Mouse (Mus musculus) lung, adult 2 months (tissue): ENCODE data around the gene Limch1.

ENCODE experiments used
- CTCF ChIP-seq: fragments of 200-500 bp; IDR thresholded peaks from 2 replicates; pipeline ENCODE4 v1.5.1; 2011; ENCODE audit warnings: mild to moderate bottlenecking, low read length, control low read depth; ENCODE audit not compliant: insufficient read depth
- POLR2A ChIP-seq: fragments of 200-500 bp; IDR thresholded peaks from 2 replicates; pipeline ENCODE4 v1.6.1; 2011; ENCODE audit warnings: low read depth, mild to moderate bottlenecking, control low read depth, low read length, borderline replicate concordance; ENCODE audit errors: extremely low read depth

DNA sequence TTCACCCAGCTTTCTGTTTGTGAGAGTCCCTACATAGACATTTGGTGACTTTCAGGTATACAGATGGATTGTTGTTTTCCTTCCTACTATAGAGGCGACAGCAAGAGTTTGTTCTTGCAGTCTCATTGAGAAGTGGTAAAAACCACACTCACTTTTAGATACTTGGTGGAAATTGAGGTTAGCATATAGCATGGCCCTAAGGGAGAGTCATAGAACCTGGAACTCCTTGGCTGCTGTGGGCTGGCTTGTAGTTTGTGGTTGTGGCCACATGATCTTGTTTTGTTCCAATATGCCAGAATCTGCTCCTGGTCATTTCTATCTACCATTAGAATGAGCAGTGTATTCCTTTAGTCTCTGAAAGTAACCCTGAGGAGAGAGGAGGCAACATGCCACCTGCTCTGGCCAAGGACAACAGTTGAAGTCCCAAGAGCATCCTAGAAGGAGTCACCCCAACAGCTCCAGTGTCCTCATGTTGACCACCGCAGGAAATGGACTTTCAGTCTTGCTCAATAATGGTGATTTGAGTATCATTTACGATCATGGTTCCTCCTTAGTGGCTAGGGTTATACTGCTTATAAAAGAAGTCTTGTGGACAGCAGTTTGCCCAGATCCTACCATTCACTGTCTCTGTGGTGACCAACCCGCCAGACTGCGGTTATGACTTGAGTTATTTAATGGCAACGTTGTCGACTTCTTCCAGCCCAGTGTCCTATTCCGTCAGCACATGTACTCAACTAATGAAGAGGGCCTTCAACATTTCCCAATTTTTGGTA is 71.7 kb downstream of the Limch1 start:
- no peak for TF ChIP-seq CTCF
- TF ChIP-seq POLR2A: no peak
